Mouse (Mus musculus): ENCODE measurements around the gene Snrpd3.

DNA sequence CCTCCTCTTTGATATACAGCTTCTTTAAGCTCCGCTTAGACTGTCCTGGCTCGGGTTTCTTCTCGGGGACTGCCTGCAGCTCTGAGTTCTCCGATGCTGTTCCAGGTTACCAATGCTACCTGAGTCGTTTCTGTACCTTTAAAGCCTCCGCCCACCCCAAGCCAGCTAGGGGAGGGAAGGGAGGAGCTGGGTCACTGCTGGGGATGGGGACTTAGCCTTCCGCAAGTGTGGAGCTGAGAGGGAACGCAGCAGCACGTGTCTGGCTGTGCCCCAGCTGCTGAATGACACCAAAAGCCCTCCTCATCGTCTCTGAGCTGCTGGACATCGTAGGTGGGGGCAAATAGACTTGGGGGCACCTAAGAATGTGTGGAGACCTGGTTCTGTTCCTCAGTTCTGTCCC lies 51.1 kb downstream of the Snrpd3 start:
- TF ChIP-seq EP300 (IDR thresholded peaks at IDR 0.05; ENCODE audit: low read depth) (no peak), CTCF (IDR thresholded peaks at IDR 0.05; ENCODE audit: low read depth) (no peak)

All from liver, postnatal 0 days (tissue).